14 mouse cellular contexts compared by ENCODE assay signal in genomic region chr3:84547177-84547576, GRCm38 (mm10). TPM values are rescaled to one million over a fixed set of nuclear protein-coding genes. Genes with fewer than 3 reads are reported as not detected.
DNase-seq lines count a peak whose midpoint lies in the region; ATAC-seq and TF ChIP-seq lines count a peak whose summit lies in the region.
"Had no signal": no experiment of that assay in that cellular context is flagged by ENCODE, and none has a peak within 500 bp of the region (broad histone marks: within the 10 kb centered on the region; RNA-seq: fewer than 3 reads in every experiment).

No protein-coding gene starts in this region.

- DNase-seq in kidney, postnatal 36 days, result peak; percentile 13 to 15
- no peak for DNase-seq in kidney, adult 8-10 months
- DNase-seq in CH12.LX (ENCODE audit: extremely low read depth), result peak; percentile 54
- peak; percentile 41 for DNase-seq in thymus, postnatal 0 days (ENCODE audit: low spot score)
- no peak for DNase-seq in adrenal gland, postnatal 25 days
- DNase-seq in left cerebral cortex, adult 11 months (ENCODE audit: low spot score), result no peak
- DNase-seq in retina, postnatal 1 day, result no peak
- DNase-seq: adrenal gland, adult 2 months; cerebellum, adult 8-10 months; kidney, adult 11 months had no signal

- no peaks in the 10 kb centered on the region for H3K9me3 ChIP-seq in CH12.LX (replicated peaks; ENCODE audit: low read length)
- H3K9me3 ChIP-seq: G1E; midbrain, embryonic 15.5 days had no signal

- H3K27ac ChIP-seq in CH12.LX (ENCODE audit: insufficient read depth, low read depth), result no peak overlapping the region
- H3K27ac ChIP-seq: liver, embryonic 14.5 days; midbrain, embryonic 15.5 days had no signal

- H3K36me3 ChIP-seq in CH12.LX (replicated peaks in 1 of 2; ENCODE audit: control insufficient read depth in 1 of 2, insufficient read depth in 1 of 2, low read length in 1 of 2), result peaks cover 0 to 12% of the 10 kb centered on the region in 2 experiments
- H3K36me3 ChIP-seq: midbrain, embryonic 15.5 days had no signal

- no peak overlapping the region for H3K4me3 ChIP-seq in CH12.LX (replicated peaks in 1 of 3; ENCODE audit: low read depth in 2 of 3, low read length in 2 of 3, poor library complexity in 1 of 3)
- H3K4me3 ChIP-seq: midbrain, embryonic 15.5 days had no signal

- TF ChIP-seq RAD21 in CH12.LX (IDR thresholded peaks at IDR 0.05; ENCODE audit: low read depth, low read length), result no peak

- no peak overlapping the region for H3K9ac ChIP-seq in CH12.LX (ENCODE audit: insufficient read depth, low read depth)
- H3K9ac ChIP-seq: liver, embryonic 14.5 days; midbrain, embryonic 15.5 days had no signal

- no peak overlapping the region for H3K4me2 ChIP-seq in CH12.LX (ENCODE audit: insufficient read depth, low read depth, poor library complexity, severe bottlenecking)
- H3K4me2 ChIP-seq: midbrain, embryonic 15.5 days had no signal

- H3K79me2 ChIP-seq in CH12.LX (replicated peaks; ENCODE audit: control insufficient read depth, extremely low read depth, insufficient read depth, poor library complexity, severe bottlenecking), result peaks cover 5% of the 10 kb centered on the region; the same call in 1 of the 2 replicates

- H3K4me1 ChIP-seq in CH12.LX (ENCODE audit: control insufficient read depth in 1 of 2, insufficient read depth in 2 of 2), result peaks cover 0 to 9% of the 10 kb centered on the region in 2 experiments; a peak in 2 of 4 replicates
- H3K4me1 ChIP-seq: midbrain, embryonic 15.5 days had no signal

- no peak for TF ChIP-seq EP300 in CH12.LX (IDR thresholded peaks at IDR 0.05; ENCODE audit: low read length)

- in situ Hi-C loops in CH12.LX (cut with MboI; ENCODE audit: low pct_ligation_motif_present, low pct_unique_long_range_greater_than_20kb, low sequenced_read_pairs), result loop anchor here (25.0 kb wide), 1 partner anchor 385 kb away; the partner anchor contains the start of genes Gm6525 and Mnd1

- no peak for TF ChIP-seq CTCF in CH12.LX (conservative IDR thresholded peaks at IDR 0.05 in 1 of 2, IDR thresholded peaks at IDR 0.05 in 1 of 2; ENCODE audit: low read depth in 2 of 2, low read length in 2 of 2)

- ATAC-seq in hematopoietic stem cell, adult 5-6 weeks (replicated peaks in 1 of 2; ENCODE audit: insufficient read depth in 1 of 2, low FRiP score in 2 of 2, low TSS enrichment in 1 of 2, low read depth in 1 of 2, poor library complexity in 2 of 2, severe bottlenecking in 2 of 2), result peak; percentile 12 to 32; a peak in 2 of 4 replicates
- ATAC-seq: midbrain, embryonic 15.5 days had no signal

- TF ChIP-seq POLR2A in CH12.LX (IDR thresholded peaks at IDR 0.05; ENCODE audit: low read depth, low read length), result no peak

- no peaks in the 10 kb centered on the region for H3K27me3 ChIP-seq in CH12.LX (replicated peaks)
- H3K27me3 ChIP-seq: midbrain, embryonic 15.5 days had no signal

- dilution Hi-C loops in CH12.LX (cut with MboI; ENCODE audit: extremely low pct_ligation_motif_present, extremely low pct_unique_long_range_greater_than_20kb, low sequenced_read_pairs), result no loop called here

TF ChIP-seq in CH12.LX, 34 proteins besides CTCF, POLR2A, EP300 and RAD21:
- TF ChIP-seq JUN (IDR thresholded peaks at IDR 0.05; ENCODE audit: insufficient read depth, low read depth, low read length), result no peak
- TF ChIP-seq SIN3A (IDR thresholded peaks at IDR 0.05; ENCODE audit: low read length), result no peak
- TF ChIP-seq KAT2A (IDR thresholded peaks at IDR 0.05; ENCODE audit: insufficient replicate concordance, low read length), result no peak
- no peak for TF ChIP-seq ZMIZ1 (IDR thresholded peaks at IDR 0.05; ENCODE audit: low read depth, low read length)
- TF ChIP-seq ZNF384 (IDR thresholded peaks at IDR 0.05; ENCODE audit: low read depth, low read length), result no peak
- no peak for TF ChIP-seq IRF4 (IDR thresholded peaks at IDR 0.05; ENCODE audit: low read depth, low read length)
- TF ChIP-seq E2F4 (IDR thresholded peaks at IDR 0.05; ENCODE audit: insufficient replicate concordance, low read depth, low read length), result no peak
- no peak for TF ChIP-seq ZKSCAN1 (IDR thresholded peaks at IDR 0.05; ENCODE audit: borderline replicate concordance, low read depth, low read length)
- no peak for TF ChIP-seq RCOR1 (conservative IDR thresholded peaks at IDR 0.05; ENCODE audit: low read depth, low read length)
- TF ChIP-seq MYC (IDR thresholded peaks at IDR 0.05; ENCODE audit: low read depth, low read length), result no peak
- TF ChIP-seq ETS1 (conservative IDR thresholded peaks at IDR 0.05; ENCODE audit: low read depth, low read length), result no peak
- TF ChIP-seq HCFC1 (IDR thresholded peaks at IDR 0.05; ENCODE audit: low read depth, low read length), result no peak

RNA-seq across cellular contexts. Expression of gene Arfip1, which starts 35.2 kb away (rescaled TPM):
- total RNA-seq in CH12.LX (2012; rRNA removed), result 29.6 and 36.2 TPM in 2 replicates
- total RNA-seq in CH12.LX (2014; rRNA removed), result 66.5 and 77.8 TPM in 2 replicates
- 34.1 and 36.8 TPM in 2 replicates for polyA plus RNA-seq in CH12.LX (2012; ENCODE audit: insufficient read length, low read depth)
- 48.4 and 53.3 TPM in 2 replicates for total RNA-seq in hematopoietic stem cell, adult 5-6 weeks (2017)
- polyA plus RNA-seq in thymus, postnatal 0 days (2015; fragmentation: Nextera tagmentation; extraction: Ambion mirVana), result 49.5 and 50.5 TPM in 2 replicates
- total RNA-seq in adrenal gland, postnatal 25 days (2021), result 48.2 and 58.0 TPM in 2 replicates

RNA-seq across cellular contexts. Expression of gene Tigd4, which starts 46.2 kb away (rescaled TPM):
- not detected in 2 replicates for total RNA-seq in CH12.LX (2012; rRNA removed)
- not detected in 2 replicates for total RNA-seq in CH12.LX (2014; rRNA removed)
- not detected in 2 replicates for polyA plus RNA-seq in CH12.LX (2012; ENCODE audit: insufficient read length, low read depth)
- not detected in 2 replicates for total RNA-seq in hematopoietic stem cell, adult 5-6 weeks (2017)
- not detected in 2 replicates for polyA plus RNA-seq in thymus, postnatal 0 days (2015; fragmentation: Nextera tagmentation; extraction: Ambion mirVana)
- 0.18 TPM in 1 of 2 replicates, not detected in the other for total RNA-seq in adrenal gland, postnatal 25 days (2021)
- total RNA-seq: adrenal gland, adult 2 months had no signal
- polyA plus RNA-seq: adrenal gland, adult 2 months; G1E; liver, embryonic 14.5 days; midbrain, embryonic 15.5 days had no signal

Comparison
In these comparisons a context has a peak if more than half of its experiments do, and no peak if none do; other contexts are left out.
1. DNase-seq: peak in kidney, postnatal 36 days (2 of 2), CH12.LX (single experiment) and thymus, postnatal 0 days (single experiment); none in kidney, adult 8-10 months (0 of 2), adrenal gland, postnatal 25 days (single experiment), left cerebral cortex, adult 11 months (single experiment) and retina, postnatal 1 day (single experiment).